In genomic region chr16:20548096-20548948, GRCm38 (mm10) we compare ENCODE assay signal across 8 mouse cellular contexts. TPM values are rescaled to one million over a fixed set of nuclear protein-coding genes. Genes with fewer than 3 reads are reported as not detected.
DNase-seq lines count a peak whose midpoint lies in the region; ATAC-seq lines count a peak whose summit lies in the region.

Abcf3 (plus strand) TSS chr16:20548577.

- intact Hi-C loops in gastrocnemius, postnatal 14 days (cut with DNase I; ENCODE audit: low total_unique reads): no loop called here
- intact Hi-C loops in left cerebral cortex, postnatal 10 days (cut with DNase I): no loop called here

- peak; percentile 99 for DNase-seq in adrenal gland, adult (ENCODE audit: inconsistent age in 2 of 2, low spot score in 1 of 2)
- peak; percentile 100 for DNase-seq in embryo, embryonic 10.5 days (ENCODE audit: low spot score)
- peak; percentile 98 for DNase-seq in gastrocnemius, postnatal 14 days
- DNase-seq in left cerebral cortex, postnatal 10 days (ENCODE audit: extremely low spot score in 1 of 2, low spot score in 2 of 2): peak; percentile 98 to 99
- DNase-seq in right cerebral cortex, postnatal 25 days: peak; percentile 98
- peak; percentile 97 for DNase-seq in urinary bladder, postnatal 4 days (ENCODE audit: low spot score in 2 of 2)

- ATAC-seq in inflammation-experienced regulatory T-cells, adult 6 months: peak; percentile 99
- peak; percentile 98 for ATAC-seq in megakaryocyte-erythroid progenitor cell, adult 5-6 weeks (replicated peaks; ENCODE audit: low FRiP score, low TSS enrichment, poor library complexity, severe bottlenecking)

RNA-seq across cellular contexts. Expression of gene Abcf3, which starts in this region (rescaled TPM):
- total RNA-seq in gastrocnemius, postnatal 14 days (2021): 10 to 100 TPM; 47.1 to 53.6 TPM
- polyA plus RNA-seq in inflammation-experienced regulatory T-cells, adult 6 months (2017; shearing (Covaris generic)): 10 to 100 TPM; 49.8 to 94.5 (median 71.5) TPM
- total RNA-seq in left cerebral cortex, postnatal 10 days (2021): 10 to 100 TPM; 67.0 to 80.0 TPM
- total RNA-seq in megakaryocyte-erythroid progenitor cell, adult 5-6 weeks (2014; fragmentation: Nextera tagmentation): 42.8 and 60.5 TPM in 2 replicates
- total RNA-seq in megakaryocyte-erythroid progenitor cell, adult 5-6 weeks (2017): 38.7 and 42.9 TPM in 2 replicates

Comparison
In these comparisons a context has a peak if more than half of its experiments do, and no peak if none do; other contexts are left out.
1. Peak in every context shown above with its lines: DNase-seq and ATAC-seq.